Mouse (Mus musculus) midbrain, embryonic 14.5 days (tissue): ENCODE measurements around the gene 1190005I06Rik. TPM values are rescaled to one million over a fixed set of nuclear protein-coding genes. Genes with fewer than 3 reads are reported as not detected.

Experiments used
- ATAC-seq: fragments of 200-750 bp; cut with Nextera tagmentation; 2 replicates; pipeline ENCODE4 v1.8.0; 2017; ENCODE audit warnings: moderate number of reproducible peaks, moderate library complexity; ENCODE audit not compliant: low FRiP score, low TSS enrichment
- DNase-seq: peaks from one replicate; pipeline ENCODE4 v3.0.0-alpha.2; 2015
- H3K27ac ChIP-seq: fragments of 300-500 bp; sonication (generic); replicated peaks from 2 replicates; pipeline ENCODE4 v1.5.1; 2014; ENCODE audit warnings: mild to moderate bottlenecking, low read depth, low read length, moderate library complexity
- H3K27me3 ChIP-seq: fragments of 300-500 bp; sonication (generic); 2 replicates; pipeline ENCODE4 v1.6.1; 2014; ENCODE audit warnings: low read length, control low read depth, mixed read lengths; ENCODE audit not compliant: control insufficient read depth, insufficient read depth
- H3K36me3 ChIP-seq: fragments of 300-500 bp; sonication (generic); 2 replicates; pipeline ENCODE4 v1.6.1; 2014; ENCODE audit warnings: low read length, control low read depth; ENCODE audit not compliant: control insufficient read depth, insufficient read depth
- H3K4me1 ChIP-seq: fragments of 300-500 bp; sonication (generic); 2 replicates; pipeline ENCODE4 v1.6.1; 2014; ENCODE audit warnings: mild to moderate bottlenecking, antibody characterized with exemption, low read length, control low read depth; ENCODE audit not compliant: control insufficient read depth, insufficient read depth
- H3K4me2 ChIP-seq: fragments of 300-500 bp; sonication (generic); 2 replicates; pipeline ENCODE4 v1.6.1; 2014; ENCODE audit warnings: mild to moderate bottlenecking, low read length, moderate library complexity
- H3K4me3 ChIP-seq: fragments of 300-500 bp; sonication (generic); replicated peaks from 2 replicates; pipeline ENCODE4 v1.5.1; 2014; ENCODE audit warnings: low read depth, low read length
- H3K9ac ChIP-seq: fragments of 300-500 bp; sonication (generic); replicated peaks from 2 replicates; pipeline ENCODE4 v1.6.1; 2014; ENCODE audit warnings: mild to moderate bottlenecking, low read length, moderate library complexity
- H3K9me3 ChIP-seq: fragments of 300-500 bp; sonication (generic); 2 replicates; pipeline ENCODE4 v1.6.1; 2016; ENCODE audit warnings: low read length, control low read depth, mixed read lengths; ENCODE audit not compliant: control insufficient read depth
- WGBS: fragments of 180-500 bp; shearing (Covaris S2); extraction: QIAGEN DNeasy Blood & Tissue Kit; methylation state at CpG from one replicate; pipeline ENCODE4 v1.1.7; 2014; 5-methylcytosine and 5-hydroxymethylcytosine counted together
- polyA plus RNA-seq: library from polyadenylated mRNA; unstranded; fragments of >200 nt; fragmentation: Nextera tagmentation; extraction: Ambion mirVana; gene quantifications from 2 replicates; pipeline ENCODE4 v1.2.1, GENCODE M21; 2014

The 1190005I06Rik gene
- polyA plus RNA-seq, 1 experiment from 2014 or later = 11.8 TPM

DNA sequence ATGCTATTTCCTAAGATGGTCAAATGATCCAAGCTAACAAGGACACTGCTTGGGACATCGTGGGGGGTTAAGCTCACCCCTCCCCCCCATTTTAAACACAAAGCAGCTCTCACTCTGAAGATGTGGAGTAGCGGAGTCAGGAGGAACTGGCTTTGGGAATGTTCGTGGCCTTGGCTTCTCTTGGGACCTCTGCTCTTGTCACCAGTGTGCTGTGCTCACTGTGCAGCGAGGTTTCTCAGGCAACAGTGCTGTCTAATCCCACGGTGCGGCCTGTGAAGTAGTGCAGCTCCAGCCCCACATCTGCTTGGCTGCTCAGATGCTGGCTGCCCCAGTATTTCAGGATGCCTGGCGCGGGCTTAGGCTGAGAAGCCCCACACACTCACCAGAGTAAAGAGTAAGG, 10.0 kb upstream of the 1190005I06Rik start:
- no peak for ATAC-seq
- H3K4me2 ChIP-seq = no peak overlapping the region
- H3K27me3 ChIP-seq = no peaks in the 10 kb centered on the region
- H3K4me1 ChIP-seq = no peaks in the 10 kb centered on the region
- DNase-seq = no peak
- H3K36me3 ChIP-seq = peaks cover 54% of the 10 kb centered on the region
- no peak overlapping the region for H3K4me3 ChIP-seq
- no peak overlapping the region for H3K9ac ChIP-seq
- no peak overlapping the region for H3K27ac ChIP-seq
- 83% methylated on average over 8 of the region's 8 CpGs for WGBS
- H3K9me3 ChIP-seq = no peaks in the 10 kb centered on the region

DNA sequence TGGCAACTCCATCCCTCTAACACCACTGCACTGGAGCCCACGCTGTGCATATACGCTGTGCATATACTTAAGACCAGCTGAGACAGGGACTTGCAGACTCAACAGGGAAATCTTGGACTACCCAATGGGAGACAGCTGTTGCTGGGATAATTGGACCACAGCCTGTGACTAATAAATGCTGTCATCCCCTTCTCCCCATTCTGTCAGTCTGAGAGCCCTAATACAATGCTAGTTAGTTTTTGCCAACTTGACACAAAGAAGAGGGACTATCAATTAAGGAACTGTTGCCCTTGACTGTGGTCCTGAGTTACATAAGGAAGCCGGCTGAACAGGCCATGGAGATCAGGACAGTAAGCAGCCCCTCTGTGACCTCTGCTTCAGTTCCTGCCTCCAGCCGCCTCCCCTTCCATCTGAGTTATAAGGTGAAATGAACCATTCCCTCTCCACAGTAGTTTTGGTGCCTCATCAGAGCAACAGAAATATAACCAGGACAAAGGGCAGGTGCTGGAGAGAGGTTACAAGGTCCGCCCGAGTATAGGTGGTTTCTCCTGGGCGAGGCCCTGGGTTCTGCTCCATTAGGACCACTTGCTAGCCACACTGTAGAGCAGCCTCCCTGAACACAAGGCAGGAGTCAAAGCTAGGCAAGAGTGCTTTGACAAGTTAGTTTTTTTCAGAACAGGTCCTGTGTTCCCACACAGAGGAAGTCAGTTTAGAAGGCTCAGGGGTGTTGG, 9.1 kb upstream of the 1190005I06Rik start:
- H3K9me3 ChIP-seq = no peaks in the 10 kb centered on the region
- DNase-seq = no peak
- H3K4me3 ChIP-seq = no peak overlapping the region
- ATAC-seq = no peak
- WGBS = 79% methylated on average over 7 of the region's 7 CpGs
- no peaks in the 10 kb centered on the region for H3K4me1 ChIP-seq
- no peak overlapping the region for H3K4me2 ChIP-seq
- 0 out of 2 replicates have a peak overlapping the region, but pooled peaks have one; percentile 26 for H3K27ac ChIP-seq
- H3K36me3 ChIP-seq = peaks cover 54% of the 10 kb centered on the region
- no peak overlapping the region for H3K9ac ChIP-seq
- H3K27me3 ChIP-seq = no peaks in the 10 kb centered on the region

DNA sequence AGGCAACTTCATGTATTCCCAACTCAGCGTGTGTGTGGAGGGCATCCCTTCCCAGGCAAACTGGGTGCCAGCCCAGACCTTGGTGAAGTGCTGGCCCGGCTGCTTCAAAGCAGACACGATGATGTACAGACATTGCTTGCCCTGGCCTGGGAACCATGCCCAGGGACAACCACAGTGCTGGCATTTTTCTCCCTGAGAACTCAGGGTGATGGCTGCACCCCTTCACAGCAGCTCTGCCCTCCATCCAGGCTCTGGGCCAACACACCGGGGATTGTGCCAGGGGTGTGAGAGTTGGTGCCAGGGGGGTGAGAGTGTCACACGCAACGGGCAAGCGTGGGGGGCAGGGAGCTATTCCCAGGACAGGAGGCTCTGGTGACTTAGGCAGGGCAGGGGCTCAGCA, 2.8 kb downstream of the 1190005I06Rik start:
- Histone ChIP-seq H3K4me3 (no peak overlapping the region), H3K36me3 (no peaks in the 10 kb centered on the region), H3K27me3 (no peaks in the 10 kb centered on the region), H3K27ac (no peak overlapping the region), H3K9me3 (no peaks in the 10 kb centered on the region), H3K4me2 (no peak overlapping the region), H3K4me1 (no peaks in the 10 kb centered on the region; the same call in 1 of the 2 replicates), H3K9ac (no peak overlapping the region)
- ATAC-seq (no peak; the same call in 1 of the 2 replicates), DNase-seq (peak; percentile 53)
- WGBS = 76% methylated on average over 7 of the region's 7 CpGs

DNA sequence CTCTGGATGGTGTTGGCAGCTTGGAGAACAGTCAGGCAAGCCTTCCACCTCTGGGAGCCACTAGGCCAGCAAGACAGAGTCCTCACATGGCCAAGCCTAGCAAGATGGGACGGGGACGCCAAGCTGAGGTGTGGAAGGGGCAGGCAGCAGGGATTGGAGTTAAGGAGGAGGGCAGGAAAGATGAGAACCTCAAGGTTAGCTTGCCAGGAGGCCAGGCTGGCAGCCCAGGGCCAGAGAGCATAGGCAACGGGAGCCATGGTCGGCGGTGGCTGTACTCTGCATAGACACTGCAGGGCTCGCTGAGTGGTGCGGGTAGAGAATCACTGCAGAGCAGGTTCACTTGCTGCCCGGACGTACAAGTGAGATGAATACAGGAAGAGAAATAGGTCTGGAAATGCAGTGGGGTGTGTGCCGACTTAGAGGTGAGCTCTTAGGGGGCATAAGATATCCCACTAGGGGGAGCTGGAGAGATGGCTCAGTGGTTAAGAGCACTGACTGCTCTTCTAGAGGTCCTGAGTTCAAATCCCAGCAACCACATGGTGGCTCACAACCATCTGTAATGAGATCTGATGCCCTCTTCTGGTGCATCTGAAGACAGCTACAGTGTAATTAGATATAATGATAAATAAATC, 5.3 kb downstream of the 1190005I06Rik start:
- no peaks in the 10 kb centered on the region for H3K27me3 ChIP-seq
- DNase-seq (no peak), ATAC-seq (no peak)
- H3K27ac ChIP-seq = no peak overlapping the region
- no peaks in the 10 kb centered on the region for H3K36me3 ChIP-seq
- no peak overlapping the region for H3K4me3 ChIP-seq
- H3K4me2 ChIP-seq = no peak overlapping the region
- H3K9ac ChIP-seq = no peak overlapping the region
- H3K4me1 ChIP-seq = no peaks in the 10 kb centered on the region; the same call in 1 of the 2 replicates
- no peaks in the 10 kb centered on the region for H3K9me3 ChIP-seq
- WGBS = 77% methylated on average over 10 of the region's 10 CpGs

DNA sequence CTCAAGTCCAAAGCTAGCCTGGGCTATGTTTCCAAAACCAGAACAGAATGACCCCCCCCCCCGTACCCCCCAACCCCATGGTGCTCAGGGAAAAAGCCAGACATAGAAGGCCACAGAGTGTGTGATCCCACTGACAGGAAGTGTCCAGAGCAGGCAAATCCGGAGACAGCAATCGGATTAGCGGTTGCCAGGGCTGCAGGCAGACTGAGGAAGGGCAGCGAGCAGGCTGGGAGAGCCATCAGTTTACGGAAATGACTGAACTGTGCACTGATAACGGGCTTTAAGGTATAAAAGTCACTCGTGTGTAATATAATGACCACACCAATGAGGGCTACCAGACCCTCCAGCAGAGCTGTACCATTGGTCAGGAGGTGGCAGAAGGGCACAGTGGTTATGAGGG, 6.2 kb downstream of the 1190005I06Rik start:
- Histone ChIP-seq H3K4me3 (no peak overlapping the region), H3K9me3 (no peaks in the 10 kb centered on the region), H3K9ac (no peak overlapping the region), H3K4me2 (no peak overlapping the region), H3K27me3 (no peaks in the 10 kb centered on the region), H3K4me1 (no peaks in the 10 kb centered on the region; the same call in 1 of the 2 replicates), H3K36me3 (no peaks in the 10 kb centered on the region), H3K27ac (peak overlapping the region; percentile 55; the same call in 1 of the 2 replicates)
- ATAC-seq = no peak
- DNase-seq = peak; percentile 62
- WGBS = 7% methylated on average over 8 of the region's 8 CpGs

DNA sequence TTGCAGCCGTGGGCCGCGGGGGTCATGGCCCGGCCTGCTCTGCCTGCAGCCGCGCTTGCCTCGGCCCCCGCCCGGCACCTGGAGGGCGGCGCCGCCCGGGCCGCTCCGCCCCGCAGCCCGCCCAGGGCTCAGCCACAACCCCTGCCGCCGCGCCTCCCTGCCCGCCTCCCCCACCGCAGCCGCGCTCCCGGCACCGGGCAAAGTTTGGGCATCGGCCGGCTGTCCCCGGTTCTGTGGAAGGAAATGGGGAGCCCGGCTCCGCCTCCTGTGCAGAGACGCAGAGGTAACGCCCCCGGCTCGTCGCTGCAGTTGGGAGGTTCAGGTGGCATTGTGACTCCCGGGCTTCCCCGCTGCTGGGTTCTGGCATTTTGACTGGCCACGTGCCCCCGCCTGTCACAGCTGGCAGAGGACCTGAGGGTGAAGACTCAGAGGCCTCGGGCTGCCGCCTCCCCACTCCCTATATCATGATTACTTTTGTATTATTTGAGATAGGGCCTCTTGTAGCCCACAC, 13.0 kb downstream of the 1190005I06Rik start:
- Histone ChIP-seq H3K27ac (no peak overlapping the region), H3K36me3 (no peaks in the 10 kb centered on the region), H3K27me3 (0 out of 2 replicates have a peak, but pooled peaks cover 6% of the 10 kb centered on the region), H3K9me3 (no peaks in the 10 kb centered on the region), H3K4me3 (peak overlapping the region; percentile 60), H3K4me2 (peak overlapping the region; percentile 96), H3K9ac (peak overlapping the region; percentile 70), H3K4me1 (0 out of 2 replicates have a peak, but pooled peaks cover 10% of the 10 kb centered on the region)
- under 1% methylated on average over 31 of the region's 42 CpGs for WGBS
- DNase-seq (peak; percentile 63), ATAC-seq (peak; percentile 44; the same call in 1 of the 2 replicates)

DNA sequence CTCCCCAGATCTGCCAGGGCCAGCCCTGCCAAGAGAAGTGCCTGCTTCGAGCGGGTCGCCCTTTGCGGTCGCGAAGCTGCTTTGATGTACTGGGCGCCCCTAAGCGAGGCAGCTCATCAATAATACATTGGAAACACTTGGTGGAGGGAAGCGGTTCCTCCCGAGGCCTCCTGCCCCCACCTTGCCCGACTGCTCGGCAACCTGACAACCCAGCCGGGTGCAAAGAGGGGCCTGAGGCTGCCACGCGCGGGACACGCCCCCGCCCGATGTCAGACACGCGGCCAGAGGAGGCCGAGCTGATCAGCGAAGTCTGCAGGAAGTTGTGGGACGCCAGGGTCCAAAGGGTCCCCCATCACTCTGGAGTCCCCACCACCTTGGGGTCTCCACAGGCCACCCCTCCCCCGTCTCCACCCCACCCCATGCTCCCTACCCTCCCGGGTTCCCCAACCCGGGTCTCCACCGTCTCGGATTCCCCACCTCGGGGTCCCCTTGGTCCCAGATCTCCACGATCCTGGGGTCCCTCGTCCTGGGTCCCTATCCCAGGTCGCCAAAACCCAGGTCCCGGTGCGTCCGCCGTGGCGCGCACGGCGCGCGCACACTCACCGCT, 13.7 kb downstream of the 1190005I06Rik start:
- peak overlapping the region; percentile 70 for H3K9ac ChIP-seq
- 0 out of 2 replicates have a peak, but pooled peaks cover 10% of the 10 kb centered on the region for H3K4me1 ChIP-seq
- H3K27ac ChIP-seq = no peak overlapping the region
- peak overlapping the region; percentile 60 for H3K4me3 ChIP-seq
- no peaks in the 10 kb centered on the region for H3K9me3 ChIP-seq
- no peaks in the 10 kb centered on the region for H3K36me3 ChIP-seq
- H3K4me2 ChIP-seq = peak overlapping the region; percentile 96
- DNase-seq = peak; percentile 75
- H3K27me3 ChIP-seq = 0 out of 2 replicates have a peak, but pooled peaks cover 6% of the 10 kb centered on the region
- peak; percentile 53 for ATAC-seq
- WGBS = under 1% methylated on average over 44 of the region's 44 CpGs

DNA sequence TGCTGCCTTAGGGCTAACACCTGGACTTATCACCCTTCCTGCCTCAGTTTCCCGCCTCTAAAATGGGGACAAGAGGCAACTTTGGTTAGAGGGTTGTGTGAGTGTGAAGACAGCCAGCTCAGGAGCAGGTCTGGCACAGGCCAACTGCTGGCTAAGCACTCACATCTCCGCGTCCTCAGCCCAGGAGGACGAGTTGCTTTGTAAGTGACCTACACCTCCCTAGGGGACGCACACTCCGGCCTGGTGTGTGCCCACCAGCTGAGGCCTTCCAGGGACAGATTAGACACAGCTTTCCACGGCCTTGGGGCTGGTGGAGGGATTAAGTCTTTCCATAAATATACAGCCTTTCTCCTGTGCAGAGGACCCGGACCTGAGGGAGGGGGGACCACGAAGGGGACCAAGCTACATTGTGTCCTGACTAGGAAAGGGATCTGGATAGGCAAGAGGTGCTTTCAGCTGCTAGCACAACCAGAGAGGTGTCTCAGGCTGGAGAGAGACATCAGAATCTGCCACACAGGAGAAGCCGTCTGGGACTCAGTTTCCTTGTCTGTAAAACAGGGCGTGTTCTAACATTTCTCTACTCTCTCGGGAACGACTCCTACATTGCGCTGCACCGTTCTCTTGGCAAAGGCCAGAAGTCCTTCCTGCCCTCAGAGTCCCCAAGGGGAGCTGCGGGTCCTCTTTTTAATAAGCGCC, 14.3 kb downstream of the 1190005I06Rik start:
- no peak for ATAC-seq
- 0 out of 2 replicates have a peak, but pooled peaks cover 10% of the 10 kb centered on the region for H3K4me1 ChIP-seq
- H3K36me3 ChIP-seq = no peaks in the 10 kb centered on the region
- no peak overlapping the region for H3K9ac ChIP-seq
- H3K4me2 ChIP-seq = peak overlapping the region; percentile 96
- H3K27me3 ChIP-seq = 0 out of 2 replicates have a peak, but pooled peaks cover 6% of the 10 kb centered on the region
- 13% methylated on average over 17 of the region's 17 CpGs for WGBS
- H3K4me3 ChIP-seq = peak overlapping the region; percentile 60; the same call in 1 of the 2 replicates
- H3K27ac ChIP-seq = no peak overlapping the region; the same call in 1 of the 2 replicates
- DNase-seq = peak; percentile 32
- H3K9me3 ChIP-seq = no peaks in the 10 kb centered on the region
